Mouse (Mus musculus): ENCODE results near the gene Emc4.

Emc4 gene

GRCm38 (mm10) chr2:112332051-112332898, 35.6 kb downstream of the Emc4 start:
- no peak for DNase-seq

- no peak for DNase-seq
These were observed 39.6 kb downstream of the Emc4 start for GRCm38 (mm10) chr2:112328069-112328777.

GRCm38 (mm10) chr2:112318905-112319304, 48.9 kb downstream of the Emc4 start:
- DNase-seq, result no peak

- no peak for DNase-seq
These were observed 49.6 kb downstream of the Emc4 start for GRCm38 (mm10) chr2:112318227-112318626.

GRCm38 (mm10) chr2:112315638-112316037, 52.2 kb downstream of the Emc4 start:
- no peak for DNase-seq

Data from thymus, postnatal 25 days (tissue).